Mouse (Mus musculus) heart, postnatal 0 days (tissue): ENCODE data around the gene Il17f.

Experiments
- CTCF ChIP-seq: IDR thresholded peaks from 2 replicates; pipeline ENCODE4 v1.5.1; 2016; ENCODE audit warnings: antibody characterized with exemption, control low read depth, low read depth
- EP300 ChIP-seq: IDR thresholded peaks from 2 replicates; pipeline ENCODE4 v1.6.1; 2016; ENCODE audit warnings: antibody characterized with exemption, low read depth

DNA sequence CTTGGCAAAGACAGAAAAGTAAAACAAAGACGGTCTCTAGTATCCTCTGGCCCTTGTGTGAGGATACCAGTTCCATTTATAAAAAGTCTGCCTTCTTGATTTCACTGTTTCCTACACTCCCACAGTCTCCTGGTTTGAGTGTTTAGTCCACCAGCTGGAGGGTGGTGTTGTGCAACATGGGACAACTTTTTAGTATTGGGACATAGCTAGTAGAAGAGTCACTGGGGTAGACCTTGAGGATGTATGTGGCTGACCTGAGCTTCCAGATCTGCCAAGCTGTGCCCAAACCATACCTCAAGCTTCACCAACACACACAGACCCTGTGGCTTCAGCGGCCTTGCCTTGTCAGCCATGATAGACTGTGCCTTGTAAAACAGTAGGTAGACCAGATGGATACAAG lies 37.6 kb upstream of the Il17f start:
- TF ChIP-seq CTCF = no peak
- no peak for TF ChIP-seq EP300
